Mouse (Mus musculus) embryonic stem cell, embryonic (primary cell): ENCODE data around the gene Minpp1.

Source experiments
- CTCF ChIA-PET, 4 experiments: fragments of 300-600 bp in 2 of 4; fragments of 350-600 bp in 2 of 4; sonication (Branson Sonifier 250); formaldehyde crosslinking; loops; one replicate each; lab custom pipeline; 2022; ENCODE audit warnings: inconsistent platforms in 2 of 4; lab: Charles Lee
- POLR2A ChIA-PET, 4 experiments: fragments of 300-600 bp in 2 of 4; fragments of 350-600 bp in 2 of 4; sonication (Branson Sonifier 250); formaldehyde crosslinking; loops; one replicate each; lab custom pipeline; 2022; ENCODE audit warnings: antibody characterized with exemption in 4 of 4, inconsistent platforms in 1 of 4; lab: Charles Lee

Gene Minpp1

GRCm38 (mm10) chr19:32542784-32543490 is 57.4 kb downstream of the Minpp1 start:
- ChIA-PET POLR2A (no interaction called here), CTCF (no interaction called here)

GRCm38 (mm10) chr19:32547396-32547795 is 61.8 kb downstream of the Minpp1 start:
- CTCF ChIA-PET: no interaction called here
- POLR2A ChIA-PET: interaction anchor here in 1 of 4 experiments (0.9 kb wide), 1 partner anchor 20 kb away, joined by 3 read pairs; no protein-coding TSS in a partner anchor

GRCm38 (mm10) chr19:32548202-32548601 is 62.6 kb downstream of the Minpp1 start:
- ChIA-PET POLR2A (no interaction called here), CTCF (interaction anchor here in 1 of 4 experiments (0.7 kb wide), 1 partner anchor 659 kb away, joined by 4 read pairs; no protein-coding TSS in a partner anchor)

- ChIA-PET POLR2A (interaction anchor here in 1 of 4 experiments (1.2 kb wide), 1 partner anchor 162 kb away, joined by 3 read pairs; no protein-coding TSS in a partner anchor), CTCF (no interaction called here)
These were observed 64.9 kb downstream of the Minpp1 start for GRCm38 (mm10) chr19:32550446-32550845.

- ChIA-PET CTCF (no interaction called here), POLR2A (no interaction called here)
These were observed 65.9 kb downstream of the Minpp1 start for GRCm38 (mm10) chr19:32551442-32551841.

- ChIA-PET CTCF (no interaction called here), POLR2A (no interaction called here)
These were observed 66.5 kb downstream of the Minpp1 start for GRCm38 (mm10) chr19:32552106-32552505.

GRCm38 (mm10) chr19:32553310-32553709 is 67.7 kb downstream of the Minpp1 start:
- ChIA-PET CTCF (interaction anchor here in 1 of 4 experiments (0.5 kb wide), 1 partner anchor 158 kb away, joined by 3 read pairs; no protein-coding TSS in a partner anchor), POLR2A (interaction anchor here in 1 of 4 experiments (0.5 kb wide), 1 partner anchor 437 kb away, joined by 3 read pairs; no protein-coding TSS in a partner anchor)

- ChIA-PET CTCF (no interaction called here), POLR2A (no interaction called here)
These were observed 69.7 kb downstream of the Minpp1 start for GRCm38 (mm10) chr19:32555257-32555656.
